Mouse (Mus musculus) testis, postnatal 10 days (tissue): Measurements from ENCODE around the gene Ppm1l.

Experiments
- DNase-seq: peaks from one replicate; pipeline ENCODE4 v3.0.0; 2021; ENCODE audit warnings: low spot score

The Ppm1l gene

GRCm38 (mm10) chr3:69490981-69491681, 174.5 kb downstream of the Ppm1l start:
- DNase-seq, result no peak

GRCm38 (mm10) chr3:69494233-69495010, 177.8 kb downstream of the Ppm1l start:
- no peak for DNase-seq

- DNase-seq, result no peak
Measured at GRCm38 (mm10) chr3:69497178-69497577, 180.5 kb downstream of the Ppm1l start.

GRCm38 (mm10) chr3:69502009-69502408, 185.3 kb downstream of the Ppm1l start:
- DNase-seq, result no peak

- DNase-seq, result no peak
Measured at GRCm38 (mm10) chr3:69502527-69502926, 185.9 kb downstream of the Ppm1l start.

- no peak for DNase-seq
Measured at GRCm38 (mm10) chr3:69505090-69505489, 188.4 kb downstream of the Ppm1l start.

- DNase-seq, result no peak
Measured at GRCm38 (mm10) chr3:69506352-69506751, 189.7 kb downstream of the Ppm1l start.

- no peak for DNase-seq
Measured at GRCm38 (mm10) chr3:69509411-69509952, 192.8 kb downstream of the Ppm1l start.

GRCm38 (mm10) chr3:69511881-69512280, 195.2 kb downstream of the Ppm1l start:
- DNase-seq, result no peak

- no peak for DNase-seq
Measured at GRCm38 (mm10) chr3:69512402-69512801, 195.7 kb downstream of the Ppm1l start.

- DNase-seq, result no peak
Measured at GRCm38 (mm10) chr3:69515730-69516350, 199.2 kb downstream of the Ppm1l start.

- DNase-seq, result no peak
Measured at GRCm38 (mm10) chr3:69519188-69519587, 202.5 kb downstream of the Ppm1l start.

GRCm38 (mm10) chr3:69519789-69520558, 203.3 kb downstream of the Ppm1l start:
- DNase-seq, result no peak

GRCm38 (mm10) chr3:69522270-69522669, 205.6 kb downstream of the Ppm1l start:
- no peak for DNase-seq

- no peak for DNase-seq
Measured at GRCm38 (mm10) chr3:69524356-69525071, 207.9 kb downstream of the Ppm1l start.

GRCm38 (mm10) chr3:69525072-69525529, 208.4 kb downstream of the Ppm1l start:
- DNase-seq, result no peak

GRCm38 (mm10) chr3:69527384-69527783, 210.7 kb downstream of the Ppm1l start:
- no peak for DNase-seq

- DNase-seq, result no peak
Measured at GRCm38 (mm10) chr3:69529576-69529975, 212.9 kb downstream of the Ppm1l start.

GRCm38 (mm10) chr3:69531511-69531910, 214.8 kb downstream of the Ppm1l start:
- no peak for DNase-seq

GRCm38 (mm10) chr3:69532687-69533086, 216.0 kb downstream of the Ppm1l start:
- no peak for DNase-seq

- DNase-seq, result no peak
Measured at GRCm38 (mm10) chr3:69535486-69535885, 218.8 kb downstream of the Ppm1l start.
